Mouse (Mus musculus): ENCODE measurements at regions not wholly inside any gene's neighbourhood (a gene's known extent, or its start where the extent isn't known, plus 50 kb on each side); places are given as distances from the start of the nearest gene placed in this dataset.
A peak's percentile ranks its signal among the peaks of the same experiment; 100 is the strongest.
"Not testable (repeated sequence)": the region's sequence is repeated elsewhere in the genome, so short reads cannot be mapped to it uniquely, and the experiment has no call there.

GRCm38 (mm10) chr17:55036142-55036541 is 409.0 kb upstream of the St6gal2 start:
- peak; percentile 20 for DNase-seq (ENCODE audit: low read depth, low spot score)

- DNase-seq (ENCODE audit: low read depth, low spot score), result peak; percentile 64
These were observed 405.0 kb upstream of the St6gal2 start for GRCm38 (mm10) chr17:55040216-55040615.

- no peak for DNase-seq (ENCODE audit: low read depth, low spot score)
These were observed 376.8 kb upstream of the St6gal2 start for GRCm38 (mm10) chr17:55068420-55068819.

- no peak for DNase-seq (ENCODE audit: low read depth, low spot score)
These were observed 361.7 kb upstream of the St6gal2 start for GRCm38 (mm10) chr17:55083357-55084099.

DNA sequence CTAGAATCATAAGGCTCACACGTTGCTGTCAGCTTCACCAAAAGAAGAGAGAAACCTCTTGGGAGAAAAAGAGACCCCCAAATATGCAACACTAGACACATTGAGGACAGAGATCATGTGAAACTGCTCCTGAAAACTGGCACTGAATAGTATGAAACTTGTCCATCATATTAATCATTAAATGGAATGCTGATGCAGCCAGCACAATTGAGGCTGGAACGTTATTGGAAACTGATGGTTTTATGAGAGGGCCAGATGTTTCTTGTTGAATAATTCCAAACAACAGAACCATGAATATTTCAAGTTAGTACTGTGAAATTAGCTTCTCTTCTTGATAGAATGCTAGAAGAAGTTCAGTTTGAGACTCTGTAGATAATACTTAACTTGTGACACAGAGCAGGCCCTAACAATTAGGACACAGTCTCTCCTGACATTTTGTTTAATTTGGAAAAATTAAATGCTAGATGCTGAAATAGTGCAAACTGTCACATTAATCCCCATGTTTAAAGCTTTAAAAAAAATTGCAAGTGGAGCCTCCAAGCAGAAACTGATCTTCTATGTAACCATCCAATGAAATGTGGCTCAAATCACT is 354.4 kb upstream of the St6gal2 start:
- DNase-seq (ENCODE audit: low read depth, low spot score), result no peak

GRCm38 (mm10) chr17:55103470-55103869 is 341.7 kb upstream of the St6gal2 start:
- DNase-seq (ENCODE audit: low read depth, low spot score), result no peak

- no peak for DNase-seq (ENCODE audit: low read depth, low spot score)
These were observed 320.3 kb upstream of the St6gal2 start for GRCm38 (mm10) chr17:55124846-55125245.

DNA sequence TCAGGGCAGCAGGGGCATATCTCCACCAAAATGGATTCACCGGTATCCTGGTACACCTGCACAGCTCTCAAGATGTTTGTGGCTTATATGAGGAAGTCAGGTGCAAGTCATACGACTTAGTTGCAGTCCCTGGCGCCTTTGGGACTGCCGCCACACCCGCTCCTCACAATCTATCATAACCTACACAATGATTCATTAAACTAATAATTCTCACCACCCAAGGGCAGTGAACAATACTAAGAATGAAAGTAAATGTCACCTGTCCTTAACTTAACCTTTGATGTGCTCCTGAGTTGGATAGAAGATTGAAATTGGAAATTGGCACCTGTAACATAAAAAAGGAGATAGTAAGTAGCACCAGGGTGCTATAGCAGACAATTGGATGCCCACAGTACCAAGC is 315.1 kb upstream of the St6gal2 start:
- not testable (repeated sequence) for DNase-seq (ENCODE audit: low read depth, low spot score)
